Mouse (Mus musculus): ENCODE results near the gene Cdca4. TPM values are rescaled to one million over a fixed set of nuclear protein-coding genes. Genes with fewer than 3 reads are reported as not detected.
A peak's percentile ranks its signal among the peaks of the same experiment; 100 is the strongest.

The Cdca4 gene
- polyA plus RNA-seq, 1 experiment = 53.6 TPM

DNA sequence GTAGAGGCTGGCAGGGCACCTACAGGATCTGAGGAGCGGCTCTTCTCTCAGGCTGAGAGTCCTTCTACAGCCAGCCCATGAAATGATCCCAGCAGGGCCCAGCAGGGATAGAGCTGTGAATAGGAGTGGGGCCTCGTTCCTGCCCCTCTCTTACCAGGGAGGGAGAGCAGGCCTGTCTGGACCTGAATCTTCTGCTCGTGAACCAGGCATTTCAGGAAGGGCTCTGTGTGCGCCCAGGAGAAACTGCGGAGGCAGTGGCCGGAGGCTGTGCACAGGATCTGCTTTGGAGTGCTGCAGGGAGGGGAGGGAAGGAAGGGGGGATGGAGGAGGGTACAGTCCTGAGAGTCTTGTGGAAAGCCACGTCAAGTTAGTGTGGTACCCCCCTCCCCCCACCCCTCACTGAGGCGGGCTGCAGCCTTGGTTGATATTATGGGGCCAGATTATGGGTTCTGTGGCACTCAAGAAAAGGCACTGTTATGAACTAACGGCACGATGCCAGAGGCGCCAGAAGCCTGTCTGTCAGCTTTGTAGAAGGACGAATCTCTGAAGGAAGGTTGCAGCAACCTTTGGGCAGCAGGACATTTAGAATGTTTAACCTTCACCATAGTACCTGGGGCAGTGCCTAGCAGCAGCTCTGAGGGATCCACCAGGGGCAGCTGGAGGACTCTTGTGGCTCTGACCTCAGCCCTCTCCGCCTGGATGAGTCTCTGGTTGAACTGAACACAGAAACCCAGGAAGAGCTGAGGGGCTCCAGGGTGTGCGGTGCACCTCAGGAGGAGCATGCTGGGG, 14.3 kb downstream of the Cdca4 start:
- Histone ChIP-seq H3K27ac (ENCODE audit: insufficient read depth, low read length) (no peak overlapping the region), H3K4me3 (ENCODE audit: insufficient read depth, low read length) (no peak overlapping the region), H3K4me1 (ENCODE audit: control insufficient read depth, insufficient read depth, low read length) (no peaks in the 10 kb centered on the region; the same call in 1 of the 2 replicates)
- TF ChIP-seq CTCF (IDR thresholded peaks at IDR 0.05; ENCODE audit: borderline replicate concordance, insufficient read depth, low read length) = no peak
- TF ChIP-seq POLR2A (IDR thresholded peaks at IDR 0.05; ENCODE audit: low read depth, low read length) = no peak

DNA sequence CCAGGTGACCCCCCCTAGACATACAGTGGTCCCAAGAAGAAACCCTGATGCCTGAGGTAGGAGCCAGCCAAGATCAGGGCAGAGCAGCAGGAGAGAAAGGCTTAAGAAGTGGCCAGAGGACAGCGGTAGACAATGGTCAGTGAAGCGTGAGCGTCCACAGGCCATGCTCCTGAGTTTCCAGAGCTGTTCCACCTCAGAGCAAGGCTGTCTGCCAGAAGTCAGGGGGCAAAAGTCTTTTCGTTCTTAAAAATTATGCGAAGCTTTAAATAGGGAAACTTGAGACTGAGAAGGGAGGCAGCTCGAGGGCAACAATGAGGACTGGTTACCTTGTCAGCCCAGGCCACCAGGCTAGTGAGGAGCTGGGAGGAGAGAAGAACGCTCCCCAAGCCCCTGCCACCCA, 15.9 kb downstream of the Cdca4 start:
- peaks cover 1% of the 10 kb centered on the region; the same call in 1 of the 2 replicates for H3K4me1 ChIP-seq (ENCODE audit: control insufficient read depth, insufficient read depth, low read length)
- no peak overlapping the region for H3K27ac ChIP-seq (ENCODE audit: insufficient read depth, low read length)
- H3K4me3 ChIP-seq (ENCODE audit: insufficient read depth, low read length) = no peak overlapping the region
- TF ChIP-seq CTCF (IDR thresholded peaks at IDR 0.05; ENCODE audit: borderline replicate concordance, insufficient read depth, low read length) = no peak
- TF ChIP-seq POLR2A (IDR thresholded peaks at IDR 0.05; ENCODE audit: low read depth, low read length) = no peak

DNA sequence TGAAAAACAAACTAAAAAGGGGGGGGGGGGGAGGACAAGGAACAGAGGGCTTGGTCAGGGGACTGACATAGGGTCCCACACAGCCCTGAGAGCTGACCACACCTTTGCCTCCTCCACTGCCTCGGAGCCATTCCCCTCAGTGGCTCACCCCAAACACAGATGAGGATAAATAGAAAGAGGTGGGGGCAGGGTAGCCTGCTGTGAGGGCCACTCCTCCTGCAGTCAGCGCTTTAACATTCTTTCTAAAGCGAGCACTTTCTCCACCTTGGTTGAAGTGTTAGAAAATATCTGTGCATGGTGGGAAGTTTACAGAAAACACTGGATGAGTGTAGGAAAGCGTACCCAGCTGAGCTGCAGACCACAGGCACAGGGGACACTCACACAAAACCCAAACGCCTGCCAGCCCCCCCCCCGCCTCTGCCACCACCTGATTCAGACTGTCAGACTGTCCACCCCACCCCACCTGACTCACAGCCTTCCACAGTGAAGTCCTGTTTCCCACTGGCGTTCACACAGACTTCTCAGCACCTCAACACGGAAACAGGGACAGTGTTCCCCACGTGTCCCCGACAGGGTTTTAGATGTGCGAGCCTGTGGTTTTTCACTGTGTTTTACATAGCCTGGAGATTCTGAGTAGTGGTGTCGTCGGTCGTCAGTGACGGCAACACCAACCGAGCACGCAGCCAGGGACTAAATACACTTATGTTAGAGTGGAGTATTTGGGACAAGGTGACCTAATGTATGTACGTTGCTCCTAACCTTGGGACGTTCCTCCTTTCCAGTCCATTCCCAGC, 18.9 kb downstream of the Cdca4 start:
- Histone ChIP-seq H3K27ac (ENCODE audit: insufficient read depth, low read length) (no peak overlapping the region), H3K4me3 (ENCODE audit: insufficient read depth, low read length) (peak overlapping the region; percentile 57), H3K4me1 (ENCODE audit: control insufficient read depth, insufficient read depth, low read length) (peaks cover 2% of the 10 kb centered on the region; the same call in 1 of the 2 replicates)
- TF ChIP-seq CTCF (IDR thresholded peaks at IDR 0.05; ENCODE audit: borderline replicate concordance, insufficient read depth, low read length) (no peak), POLR2A (IDR thresholded peaks at IDR 0.05; ENCODE audit: low read depth, low read length) (no peak)

DNA sequence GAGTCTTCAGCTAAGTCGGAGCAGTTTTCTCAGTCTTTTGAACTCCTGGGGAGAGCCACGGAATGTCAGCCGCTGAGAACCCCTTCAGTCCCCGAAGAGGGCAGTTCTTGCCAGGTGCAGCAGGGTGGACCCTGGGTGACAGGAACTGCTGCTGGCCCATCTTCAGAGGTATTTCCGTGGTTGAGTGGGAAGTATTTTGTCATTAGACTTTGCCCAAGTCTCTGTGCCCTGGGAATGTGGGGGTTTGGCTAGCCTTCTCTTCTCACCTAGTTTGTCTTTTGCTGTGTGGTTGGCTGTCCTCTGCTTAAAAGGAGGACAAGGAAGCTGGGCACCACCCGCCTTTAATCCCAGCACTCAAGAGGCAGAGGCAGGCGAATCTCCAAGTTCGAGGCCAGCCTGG, 19.6 kb downstream of the Cdca4 start:
- TF ChIP-seq POLR2A (IDR thresholded peaks at IDR 0.05; ENCODE audit: low read depth, low read length) = no peak
- peaks cover 2% of the 10 kb centered on the region; the same call in 1 of the 2 replicates for H3K4me1 ChIP-seq (ENCODE audit: control insufficient read depth, insufficient read depth, low read length)
- H3K4me3 ChIP-seq (ENCODE audit: insufficient read depth, low read length) = peak overlapping the region; percentile 57
- H3K27ac ChIP-seq (ENCODE audit: insufficient read depth, low read length) = peak overlapping the region; percentile 51

DNA sequence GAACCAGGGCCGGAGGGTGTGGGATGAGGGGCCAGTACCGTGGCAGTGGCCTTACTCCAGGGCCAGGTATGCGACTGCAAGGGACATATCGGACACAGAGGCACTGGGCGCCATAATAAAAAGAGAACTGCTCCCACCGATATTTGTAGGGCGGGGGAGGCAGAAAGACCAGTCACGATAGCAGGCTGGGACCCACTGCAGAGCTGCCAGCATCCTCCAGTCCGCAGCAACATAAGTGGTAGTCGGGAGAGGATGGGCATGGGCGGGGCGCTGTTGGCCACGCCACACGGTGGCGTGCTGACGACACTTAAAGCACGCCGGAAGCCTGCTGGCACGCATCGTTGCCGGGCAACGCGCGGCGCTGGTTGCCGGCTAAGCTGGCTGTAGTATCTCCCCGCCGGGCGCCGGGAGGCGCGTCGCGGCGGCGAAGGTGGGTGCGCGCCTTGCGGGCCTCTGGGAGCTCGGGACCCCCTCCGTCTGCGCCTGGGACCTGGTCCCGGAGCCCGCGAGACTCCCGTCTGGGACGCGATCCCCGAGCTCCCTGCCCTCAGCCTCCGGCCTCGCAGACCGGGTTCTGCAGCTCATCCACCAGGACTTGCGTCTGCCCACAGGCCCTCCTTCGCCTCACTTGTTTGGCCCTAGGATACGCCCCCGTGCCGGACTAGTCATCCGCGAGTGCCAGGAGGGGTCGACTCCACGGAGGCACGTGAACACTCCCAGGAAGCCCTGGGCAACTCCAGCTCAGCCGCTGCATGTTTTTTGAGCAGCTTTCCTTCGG, 20.4 kb downstream of the Cdca4 start, which contains the start of gene Clba1:
Gene Clba1 (plus strand): TSS at position 351 of the 778 bp plus-strand sequence.
- TF ChIP-seq CTCF (IDR thresholded peaks at IDR 0.05; ENCODE audit: borderline replicate concordance, insufficient read depth, low read length) (peak; percentile 18; the same call in 1 of the 2 replicates), POLR2A (IDR thresholded peaks at IDR 0.05; ENCODE audit: low read depth, low read length) (peak; percentile 95)
- Histone ChIP-seq H3K4me1 (ENCODE audit: control insufficient read depth, insufficient read depth, low read length) (peaks cover 2% of the 10 kb centered on the region; the same call in 1 of the 2 replicates), H3K27ac (ENCODE audit: insufficient read depth, low read length) (peak within 1 kb of the TSS; percentile 51), H3K4me3 (ENCODE audit: insufficient read depth, low read length) (peak within 1 kb of the TSS; percentile 57)

DNA sequence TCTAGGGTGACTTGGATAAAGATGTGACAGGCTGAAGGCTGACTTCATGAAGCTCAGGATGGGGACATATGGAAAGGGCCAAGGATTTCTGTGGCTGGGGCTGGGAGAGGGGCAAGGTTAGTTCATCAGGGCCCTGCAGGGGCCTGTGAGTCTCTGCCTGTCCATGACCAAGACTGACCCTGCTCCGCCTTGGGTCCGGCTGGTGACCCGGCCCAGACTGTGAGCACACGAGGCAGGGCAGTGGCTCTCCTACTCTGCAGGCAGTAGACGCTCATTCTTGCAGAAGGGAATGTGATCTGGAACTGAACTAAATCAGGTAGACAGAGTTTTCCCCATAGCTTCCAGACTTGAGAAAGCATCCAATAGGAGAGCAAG, 21.0 kb downstream of the Cdca4 start:
- TF ChIP-seq POLR2A (IDR thresholded peaks at IDR 0.05; ENCODE audit: low read depth, low read length) = no peak
- no peak for TF ChIP-seq CTCF (IDR thresholded peaks at IDR 0.05; ENCODE audit: borderline replicate concordance, insufficient read depth, low read length)
- H3K4me3 ChIP-seq (ENCODE audit: insufficient read depth, low read length) = peak overlapping the region; percentile 27
- H3K27ac ChIP-seq (ENCODE audit: insufficient read depth, low read length) = peak overlapping the region; percentile 32
- H3K4me1 ChIP-seq (ENCODE audit: control insufficient read depth, insufficient read depth, low read length) = peaks cover 7% of the 10 kb centered on the region; the same call in 1 of the 2 replicates

DNA sequence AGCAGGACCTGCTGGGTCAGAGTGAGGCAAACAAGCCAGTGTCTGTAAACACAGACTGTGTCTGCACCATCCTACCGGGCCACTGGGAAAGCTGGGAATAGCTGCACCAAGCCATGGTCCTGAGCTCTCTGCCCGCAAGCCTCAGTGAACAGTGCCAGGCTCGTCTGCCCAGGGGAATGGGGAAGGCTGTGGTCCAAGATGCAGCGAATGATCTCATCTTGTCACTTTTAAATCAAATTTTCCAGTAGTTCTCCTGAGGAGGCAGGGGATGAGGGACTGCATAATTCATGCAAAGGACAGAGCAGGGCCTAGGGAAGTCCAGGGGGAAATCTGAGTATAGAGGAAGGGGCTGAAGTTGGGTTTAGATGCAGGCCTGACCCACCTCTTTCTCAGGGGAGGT, 21.4 kb downstream of the Cdca4 start:
- Histone ChIP-seq H3K27ac (ENCODE audit: insufficient read depth, low read length) (no peak overlapping the region), H3K4me1 (ENCODE audit: control insufficient read depth, insufficient read depth, low read length) (peaks cover 7% of the 10 kb centered on the region; the same call in 1 of the 2 replicates), H3K4me3 (ENCODE audit: insufficient read depth, low read length) (no peak overlapping the region)
- TF ChIP-seq CTCF (IDR thresholded peaks at IDR 0.05; ENCODE audit: borderline replicate concordance, insufficient read depth, low read length) = no peak
- no peak for TF ChIP-seq POLR2A (IDR thresholded peaks at IDR 0.05; ENCODE audit: low read depth, low read length)

DNA sequence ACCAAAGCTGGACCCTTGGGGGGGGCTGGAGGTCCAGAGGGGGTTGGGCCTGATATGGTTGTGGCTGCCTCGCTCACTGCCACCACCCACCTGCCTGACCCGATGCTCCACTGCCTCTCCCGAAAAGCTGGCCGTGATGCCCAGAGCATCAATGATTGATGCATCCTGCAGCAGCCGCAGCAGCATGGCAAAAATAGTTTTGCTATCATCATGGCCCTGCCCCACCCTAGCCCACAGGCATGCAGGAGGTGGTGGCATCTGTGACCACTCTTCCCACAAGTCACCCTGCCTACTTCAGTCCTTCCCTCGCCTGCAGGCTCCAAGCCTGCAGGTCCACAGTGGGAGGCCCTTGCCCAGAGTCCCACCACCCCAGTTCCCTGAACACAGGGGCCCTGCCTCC, 23.2 kb downstream of the Cdca4 start:
- H3K27ac ChIP-seq (ENCODE audit: insufficient read depth, low read length) = no peak overlapping the region
- TF ChIP-seq POLR2A (IDR thresholded peaks at IDR 0.05; ENCODE audit: low read depth, low read length) (no peak), CTCF (IDR thresholded peaks at IDR 0.05; ENCODE audit: borderline replicate concordance, insufficient read depth, low read length) (no peak)
- H3K4me1 ChIP-seq (ENCODE audit: control insufficient read depth, insufficient read depth, low read length) = peaks cover 7% of the 10 kb centered on the region; the same call in 1 of the 2 replicates
- no peak overlapping the region for H3K4me3 ChIP-seq (ENCODE audit: insufficient read depth, low read length)

DNA sequence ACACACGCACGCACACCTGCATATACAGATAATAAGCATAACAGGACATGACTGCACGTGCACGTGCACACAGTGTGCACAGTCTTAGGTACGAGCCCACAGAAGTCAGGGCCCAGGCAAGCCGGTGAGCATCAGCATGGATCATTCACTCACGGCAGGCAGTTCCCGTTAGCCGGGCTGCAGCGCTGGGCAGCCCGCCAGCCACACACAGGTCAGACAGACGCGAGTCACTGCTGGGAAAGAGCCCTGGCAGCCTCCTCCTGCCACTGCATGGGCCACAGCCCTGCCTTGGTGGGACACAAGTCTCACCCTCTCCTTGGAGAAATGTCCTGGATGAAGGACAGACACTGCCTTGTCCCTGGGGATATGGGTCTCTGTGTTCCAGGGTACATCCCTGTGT, 25.2 kb downstream of the Cdca4 start:
- TF ChIP-seq POLR2A (IDR thresholded peaks at IDR 0.05; ENCODE audit: low read depth, low read length) = no peak
- no peak for TF ChIP-seq CTCF (IDR thresholded peaks at IDR 0.05; ENCODE audit: borderline replicate concordance, insufficient read depth, low read length)
- Histone ChIP-seq H3K4me1 (ENCODE audit: control insufficient read depth, insufficient read depth, low read length) (peaks cover 7% of the 10 kb centered on the region; the same call in 1 of the 2 replicates), H3K4me3 (ENCODE audit: insufficient read depth, low read length) (no peak overlapping the region)

More for the DNA sequence above, 25.2 kb downstream of the Cdca4 start:
- H3K27ac ChIP-seq (ENCODE audit: insufficient read depth, low read length) = no peak overlapping the region
